ENCODE assay signal across 8 mouse cellular contexts in genomic region chr10:52106164-52106757, GRCm38 (mm10).
A peak's percentile ranks its signal among the peaks of the same experiment; 100 is the strongest.
DNase-seq lines count a peak whose midpoint lies in the region; ATAC-seq and TF ChIP-seq lines count a peak whose summit lies in the region.

No protein-coding gene starts in this region.

- no peaks in the 10 kb centered on the region for H3K27me3 ChIP-seq in limb, embryonic 14.5 days (ENCODE audit: control insufficient read depth, insufficient read depth, low read length)
- H3K27me3 ChIP-seq in limb, embryonic 10.5 days (ENCODE audit: low read depth, poor library complexity, severe bottlenecking): no peaks in the 10 kb centered on the region
- peaks cover 19% of the 10 kb centered on the region for H3K27me3 ChIP-seq in Patski
- no peaks in the 10 kb centered on the region for H3K27me3 ChIP-seq in kidney, embryonic 14.5 days (ENCODE audit: control insufficient read depth, insufficient read depth, low read length)
- H3K27me3 ChIP-seq in midbrain, embryonic 11.5 days (ENCODE audit: control insufficient read depth, insufficient read depth, low read length): no peaks in the 10 kb centered on the region

- H3K4me2 ChIP-seq in limb, embryonic 14.5 days (replicated peaks; ENCODE audit: low read depth, low read length, severe bottlenecking): no peak overlapping the region
- no peak overlapping the region for H3K4me2 ChIP-seq in kidney, embryonic 14.5 days (replicated peaks; ENCODE audit: low read depth, low read length)
- no peak overlapping the region for H3K4me2 ChIP-seq in midbrain, embryonic 11.5 days

- no peaks in the 10 kb centered on the region for H3K9me3 ChIP-seq in limb, embryonic 14.5 days (ENCODE audit: control insufficient read depth, low read length)
- no peaks in the 10 kb centered on the region for H3K9me3 ChIP-seq in limb, embryonic 10.5 days (replicated peaks)
- no peaks in the 10 kb centered on the region for H3K9me3 ChIP-seq in kidney, embryonic 14.5 days (ENCODE audit: control insufficient read depth, low read length)
- H3K9me3 ChIP-seq in midbrain, embryonic 11.5 days (ENCODE audit: control insufficient read depth, low read length): no peaks in the 10 kb centered on the region

- in situ Hi-C loops in Patski (cut with MboI; ENCODE audit: low pct_unique_long_range_greater_than_20kb): loop anchor here (10.0 kb wide), 1 partner anchor 279 kb away; the partner anchor contains the start of genes Gopc and Nepn

- H3K4me1 ChIP-seq in limb, embryonic 14.5 days (ENCODE audit: control insufficient read depth, insufficient read depth, low read length): no peaks in the 10 kb centered on the region
- no peaks in the 10 kb centered on the region for H3K4me1 ChIP-seq in limb, embryonic 10.5 days
- no peaks in the 10 kb centered on the region for H3K4me1 ChIP-seq in kidney, embryonic 14.5 days (ENCODE audit: control insufficient read depth, insufficient read depth, low read length)
- H3K4me1 ChIP-seq in midbrain, embryonic 11.5 days (ENCODE audit: control insufficient read depth, insufficient read depth, low read length): no peaks in the 10 kb centered on the region

- POLR2A ChIA-PET in Patski (lab: Charles Lee): no interaction called here

- TF ChIP-seq POLR2A in limb, embryonic 14.5 days (IDR thresholded peaks at IDR 0.05; ENCODE audit: borderline replicate concordance, extremely low read depth, insufficient read depth, insufficient read length): no peak

- no peaks in the 10 kb centered on the region for H3K36me3 ChIP-seq in limb, embryonic 14.5 days (ENCODE audit: control insufficient read depth, insufficient read depth, low read length)
- no peaks in the 10 kb centered on the region for H3K36me3 ChIP-seq in limb, embryonic 10.5 days
- H3K36me3 ChIP-seq in kidney, embryonic 14.5 days (ENCODE audit: control insufficient read depth, insufficient read depth, low read length): no peaks in the 10 kb centered on the region
- H3K36me3 ChIP-seq in midbrain, embryonic 11.5 days (ENCODE audit: control insufficient read depth, insufficient read depth, low read length): no peaks in the 10 kb centered on the region

- no peak overlapping the region for H3K27ac ChIP-seq in limb, embryonic 14.5 days (replicated peaks; ENCODE audit: low read depth, low read length)
- no peak overlapping the region for H3K27ac ChIP-seq in limb, embryonic 10.5 days
- no peak overlapping the region for H3K27ac ChIP-seq in kidney, embryonic 14.5 days (ENCODE audit: low read depth, low read length)
- no peak overlapping the region for H3K27ac ChIP-seq in midbrain, embryonic 11.5 days (ENCODE audit: low read depth, low read length)

- 0 out of 2 replicates have a peak, but pooled peaks have one; percentile 26 for ATAC-seq in limb, embryonic 14.5 days (ENCODE audit: low FRiP score, low read depth)
- ATAC-seq in Patski: peak; percentile 76
- peak; percentile 80; the same call in 1 of the 2 replicates for ATAC-seq in kidney, embryonic 14.5 days (ENCODE audit: low FRiP score, low TSS enrichment)
- ATAC-seq in midbrain, embryonic 11.5 days (ENCODE audit: low FRiP score): peak; percentile 75

- 40% methylated on average over 4 of the region's 4 CpGs for WGBS in limb, embryonic 14.5 days
- WGBS in limb, embryonic 10.5 days: 40% methylated on average over 4 of the region's 4 CpGs
- WGBS in kidney, embryonic 14.5 days: 35% methylated on average over 4 of the region's 4 CpGs
- 46% methylated on average over 4 of the region's 4 CpGs for WGBS in midbrain, embryonic 11.5 days

- H3K9ac ChIP-seq in limb, embryonic 14.5 days (ENCODE audit: low read depth, low read length, severe bottlenecking): no peak overlapping the region
- H3K9ac ChIP-seq in kidney, embryonic 14.5 days (ENCODE audit: low read depth, low read length): no peak overlapping the region
- no peak overlapping the region for H3K9ac ChIP-seq in midbrain, embryonic 11.5 days (ENCODE audit: low read length)

- no peak overlapping the region for H3K4me3 ChIP-seq in limb, embryonic 14.5 days (replicated peaks; ENCODE audit: low read length)
- no peak overlapping the region for H3K4me3 ChIP-seq in limb, embryonic 10.5 days
- no peak overlapping the region for H3K4me3 ChIP-seq in kidney, embryonic 14.5 days (ENCODE audit: low read length)
- no peak overlapping the region for H3K4me3 ChIP-seq in midbrain, embryonic 11.5 days (ENCODE audit: low read depth, low read length)

- CTCF ChIA-PET in Patski (lab: Charles Lee): no interaction called here

- TF ChIP-seq CTCF in Patski (IDR thresholded peaks at IDR 0.05): peak; percentile 69

- DNase-seq in limb, embryonic 14.5 days (ENCODE audit: low spot score): peak; percentile 80
- no peak for DNase-seq in limb, embryonic 10.5 days (ENCODE audit: low spot score)
- no peak for DNase-seq in Patski (ENCODE audit: low read depth, low spot score)
- DNase-seq in embryo, embryonic 11.5 days (ENCODE audit: low read depth, low spot score): peak; percentile 34
- peak; percentile 88 for DNase-seq in midbrain, embryonic 11.5 days (ENCODE audit: low spot score, missing footprints)
- DNase-seq in spleen, adult 18-20 months: no peak
- no peak for DNase-seq in heart, adult 11 months

Comparison
In these comparisons a context has a peak if more than half of its experiments do, and no peak if none do; other contexts are left out.
1. DNase-seq: peak in limb, embryonic 14.5 days (single experiment), embryo, embryonic 11.5 days (single experiment) and midbrain, embryonic 11.5 days (single experiment); none in limb, embryonic 10.5 days (single experiment), Patski (single experiment), spleen, adult 18-20 months (0 of 2) and heart, adult 11 months (single experiment).
2. ATAC-seq: peak in every context shown above with its lines; median percentile 80 in kidney, embryonic 14.5 days; 76 in Patski; 75 in midbrain, embryonic 11.5 days; 26 in limb, embryonic 14.5 days.